In genomic region chr7:44351881-44352749, GRCm38 (mm10) we compare ENCODE assay signal across 8 mouse cellular contexts. TPM values are rescaled to one million over a fixed set of nuclear protein-coding genes. Genes with fewer than 3 reads are reported as not detected.
DNase-seq lines count a peak whose midpoint lies in the region; ATAC-seq and TF ChIP-seq lines count a peak whose summit lies in the region.
"Had no signal": no experiment of that assay in that cellular context is flagged by ENCODE, and none has a peak within 500 bp of the region (broad histone marks: within the 10 kb centered on the region; RNA-seq: fewer than 3 reads in every experiment).

No protein-coding gene starts in this region.

- ATAC-seq in embryonic facial prominence, embryonic 14.5 days (ENCODE audit: low read depth): no peak
- peak; percentile 2; the same call in 1 of the 2 replicates for ATAC-seq in forebrain, postnatal 0 days
- peak; percentile 28 for ATAC-seq in midbrain, embryonic 15.5 days (replicated peaks)
- no peak for ATAC-seq in monocyte, adult 5-6 weeks (replicated peaks; ENCODE audit: insufficient number of reproducible peaks, low FRiP score, low TSS enrichment, poor library complexity, severe bottlenecking)

- peaks cover 6% of the 10 kb centered on the region; the same call in 1 of the 2 replicates for H3K4me1 ChIP-seq in embryonic facial prominence, embryonic 14.5 days (ENCODE audit: control insufficient read depth, insufficient read depth, low read length)
- H3K4me1 ChIP-seq in forebrain, postnatal 0 days (ENCODE audit: insufficient read depth): no peaks in the 10 kb centered on the region
- H3K4me1 ChIP-seq in midbrain, embryonic 15.5 days: peaks cover 38% of the 10 kb centered on the region

- TF ChIP-seq CTCF in layer of hippocampus, adult 2 months (conservative IDR thresholded peaks at IDR 0.05): no peak
- no peak for TF ChIP-seq CTCF in forebrain, postnatal 0 days (IDR thresholded peaks at IDR 0.05; ENCODE audit: low read depth)

- peak overlapping the region; percentile 38; the same call in 1 of the 2 replicates for H3K4me2 ChIP-seq in embryonic facial prominence, embryonic 14.5 days (ENCODE audit: low read depth, low read length)
- H3K4me2 ChIP-seq in forebrain, postnatal 0 days (ENCODE audit: low read depth): no peak overlapping the region
- no peak overlapping the region for H3K4me2 ChIP-seq in midbrain, embryonic 15.5 days

- H3K27me3 ChIP-seq in embryonic facial prominence, embryonic 14.5 days (replicated peaks; ENCODE audit: control insufficient read depth, insufficient read depth, low read length): peaks cover 80% of the 10 kb centered on the region
- peaks cover 20% of the 10 kb centered on the region for H3K27me3 ChIP-seq in forebrain, postnatal 0 days (ENCODE audit: insufficient read depth, low read length)
- peaks cover 32% of the 10 kb centered on the region for H3K27me3 ChIP-seq in midbrain, embryonic 15.5 days (replicated peaks)

- peak overlapping the region; percentile 75 for H3K27ac ChIP-seq in layer of hippocampus, adult 2 months
- no peak overlapping the region for H3K27ac ChIP-seq in embryonic facial prominence, embryonic 14.5 days (replicated peaks; ENCODE audit: low read depth, low read length)
- no peak overlapping the region for H3K27ac ChIP-seq in forebrain, postnatal 0 days (ENCODE audit: low read depth, low read length)
- no peak overlapping the region for H3K27ac ChIP-seq in midbrain, embryonic 15.5 days

- DNase-seq in layer of hippocampus, adult 2 months (ENCODE audit: low spot score in 2 of 2): no peak
- no peak for DNase-seq in layer of hippocampus, postnatal 36 days
- no peak for DNase-seq in embryonic facial prominence, embryonic 14.5 days (ENCODE audit: low spot score)
- no peak for DNase-seq in forebrain, postnatal 0 days
- no peak for DNase-seq in frontal cortex, adult 2 months (ENCODE audit: extremely low spot score in 1 of 2, low spot score in 1 of 2)

- 6% methylated on average over 41 of the region's 71 CpGs for WGBS in embryonic facial prominence, embryonic 14.5 days
- WGBS in forebrain, postnatal 0 days: 10% methylated on average over 70 of the region's 71 CpGs
- 9% methylated on average over 70 of the region's 71 CpGs for WGBS in midbrain, embryonic 15.5 days

- H3K9ac ChIP-seq in embryonic facial prominence, embryonic 14.5 days (ENCODE audit: low read depth, low read length): no peak overlapping the region
- no peak overlapping the region for H3K9ac ChIP-seq in forebrain, postnatal 0 days
- H3K9ac ChIP-seq in midbrain, embryonic 15.5 days: 0 out of 2 replicates have a peak overlapping the region, but pooled peaks have one; percentile 4

- H3K9me3 ChIP-seq in embryonic facial prominence, embryonic 14.5 days (ENCODE audit: control insufficient read depth, low read length): no peaks in the 10 kb centered on the region
- H3K9me3 ChIP-seq in forebrain, postnatal 0 days (ENCODE audit: low read length): no peaks in the 10 kb centered on the region
- no peaks in the 10 kb centered on the region for H3K9me3 ChIP-seq in midbrain, embryonic 15.5 days

- no peaks in the 10 kb centered on the region for H3K36me3 ChIP-seq in embryonic facial prominence, embryonic 14.5 days (ENCODE audit: control insufficient read depth, insufficient read depth, low read length)
- H3K36me3 ChIP-seq in forebrain, postnatal 0 days (ENCODE audit: insufficient read depth): peaks cover 45% of the 10 kb centered on the region
- peaks cover 13% of the 10 kb centered on the region; the same call in 1 of the 2 replicates for H3K36me3 ChIP-seq in midbrain, embryonic 15.5 days (replicated peaks)

- H3K4me3 ChIP-seq in layer of hippocampus, adult 2 months: no peak overlapping the region
- H3K4me3 ChIP-seq in embryonic facial prominence, embryonic 14.5 days (ENCODE audit: low read depth, low read length): peak overlapping the region; percentile 21; the same call in 1 of the 2 replicates
- no peak overlapping the region for H3K4me3 ChIP-seq in forebrain, postnatal 0 days (ENCODE audit: low read depth, low read length)
- 0 out of 2 replicates have a peak overlapping the region, but pooled peaks have one; percentile 0 for H3K4me3 ChIP-seq in midbrain, embryonic 15.5 days

RNA-seq across cellular contexts. Expression of gene Syt3, which starts 31.8 kb away (rescaled TPM):
- total RNA-seq in layer of hippocampus, adult 2 months (2021): 10 to 100 TPM; 89.4 to 95.9 TPM
- total RNA-seq in layer of hippocampus, postnatal 36 days (2021): 10 to 100 TPM; 84.8 to 92.0 TPM
- 2.4 and 2.6 TPM in 2 replicates for polyA plus RNA-seq in embryonic facial prominence, embryonic 14.5 days (2014; fragmentation: Nextera tagmentation; extraction: Ambion mirVana)
- 48.2 and 77.2 TPM in 2 replicates for total RNA-seq in forebrain, postnatal 0 days (2014; rRNA removed)
- polyA plus RNA-seq in forebrain, postnatal 0 days (2015; fragmentation: Nextera tagmentation; extraction: Ambion mirVana): 43.9 and 55.0 TPM in 2 replicates
- polyA plus RNA-seq in midbrain, embryonic 15.5 days (2015; fragmentation: Nextera tagmentation; extraction: Ambion mirVana): 56.3 and 57.2 TPM in 2 replicates
- 56.7 and 57.0 TPM in 2 replicates for polyA plus RNA-seq in frontal cortex, adult 2 months (2012; rRNA removed)
- total RNA-seq in monocyte, adult 5-6 weeks (2017): not detected in 3 replicates
- polyA plus RNA-seq: liver, embryonic 16.5 days had no signal

RNA-seq across cellular contexts. Expression of gene 1700008O03Rik, which starts 33.5 kb away (rescaled TPM):
- 1 to 10 TPM; 3.0 to 3.3 TPM for total RNA-seq in layer of hippocampus, adult 2 months (2021)
- total RNA-seq in layer of hippocampus, postnatal 36 days (2021): 1 to 10 TPM; 3.1 to 3.4 TPM
- 0.33 and 0.80 TPM in 2 replicates for polyA plus RNA-seq in embryonic facial prominence, embryonic 14.5 days (2014; fragmentation: Nextera tagmentation; extraction: Ambion mirVana)
- 1.3 and 7.3 TPM in 2 replicates for total RNA-seq in forebrain, postnatal 0 days (2014; rRNA removed)
- polyA plus RNA-seq in forebrain, postnatal 0 days (2015; fragmentation: Nextera tagmentation; extraction: Ambion mirVana): 2.7 and 3.5 TPM in 2 replicates
- 2.1 and 2.6 TPM in 2 replicates for polyA plus RNA-seq in midbrain, embryonic 15.5 days (2015; fragmentation: Nextera tagmentation; extraction: Ambion mirVana)
- 3.7 and 3.8 TPM in 2 replicates for polyA plus RNA-seq in frontal cortex, adult 2 months (2012; rRNA removed)
- 3.5 TPM in 1 of 3 replicates, not detected in the others for total RNA-seq in monocyte, adult 5-6 weeks (2017)

RNA-seq across cellular contexts. Expression of gene Shank1, which starts 42.1 kb away (rescaled TPM):
- 100 to 1,000 TPM; 647 to 698 TPM for total RNA-seq in layer of hippocampus, adult 2 months (2021)
- 100 to 1,000 TPM; 588 to 654 TPM for total RNA-seq in layer of hippocampus, postnatal 36 days (2021)
- 3.6 and 3.7 TPM in 2 replicates for polyA plus RNA-seq in embryonic facial prominence, embryonic 14.5 days (2014; fragmentation: Nextera tagmentation; extraction: Ambion mirVana)
- total RNA-seq in forebrain, postnatal 0 days (2014; rRNA removed): 31.1 and 34.2 TPM in 2 replicates
- polyA plus RNA-seq in forebrain, postnatal 0 days (2015; fragmentation: Nextera tagmentation; extraction: Ambion mirVana): 15.4 and 29.7 TPM in 2 replicates
- polyA plus RNA-seq in midbrain, embryonic 15.5 days (2015; fragmentation: Nextera tagmentation; extraction: Ambion mirVana): 39.8 and 46.5 TPM in 2 replicates
- polyA plus RNA-seq in frontal cortex, adult 2 months (2012; rRNA removed): 130 and 138 TPM in 2 replicates
- total RNA-seq in monocyte, adult 5-6 weeks (2017): 0.19 to 1.2 TPM in 2 of 3 replicates, not detected in the other

RNA-seq across cellular contexts. Expression of gene Clec11a, which starts 45.4 kb away (rescaled TPM):
- 1 to 10 TPM; 3.0 to 3.5 TPM for total RNA-seq in layer of hippocampus, adult 2 months (2021)
- total RNA-seq in layer of hippocampus, postnatal 36 days (2021): 1 to 10 TPM; 2.9 to 3.8 TPM
- polyA plus RNA-seq in embryonic facial prominence, embryonic 14.5 days (2014; fragmentation: Nextera tagmentation; extraction: Ambion mirVana): 27.3 and 34.6 TPM in 2 replicates
- 3.8 and 4.7 TPM in 2 replicates for total RNA-seq in forebrain, postnatal 0 days (2014; rRNA removed)
- 3.7 and 4.3 TPM in 2 replicates for polyA plus RNA-seq in forebrain, postnatal 0 days (2015; fragmentation: Nextera tagmentation; extraction: Ambion mirVana)
- 3.6 and 3.9 TPM in 2 replicates for polyA plus RNA-seq in midbrain, embryonic 15.5 days (2015; fragmentation: Nextera tagmentation; extraction: Ambion mirVana)
- 4.8 and 5.4 TPM in 2 replicates for polyA plus RNA-seq in frontal cortex, adult 2 months (2012; rRNA removed)
- total RNA-seq in monocyte, adult 5-6 weeks (2017): 0.49 to 1.6 TPM (median 0.85 TPM) in 3 replicates

Comparison
In these comparisons a context has a peak if more than half of its experiments do, and no peak if none do; other contexts are left out.
1. H3K4me3 ChIP-seq: peak in embryonic facial prominence, embryonic 14.5 days (single experiment) and midbrain, embryonic 15.5 days (single experiment); none in layer of hippocampus, adult 2 months (single experiment) and forebrain, postnatal 0 days (single experiment).
2. ATAC-seq: peak in forebrain, postnatal 0 days (single experiment) and midbrain, embryonic 15.5 days (single experiment); none in embryonic facial prominence, embryonic 14.5 days (single experiment) and monocyte, adult 5-6 weeks (single experiment).
3. RNA of gene Syt3, which starts 31.8 kb away (total RNA-seq): 89.4 to 95.9 TPM in layer of hippocampus, adult 2 months, 84.8 to 92.0 TPM in layer of hippocampus, postnatal 36 days and 48.2 to 77.2 TPM in forebrain, postnatal 0 days; not detected in monocyte, adult 5-6 weeks; every median in the first group is over 10 times any median in the second.
4. RNA of gene Shank1, which starts 42.1 kb away (total RNA-seq): 647 to 698 TPM in layer of hippocampus, adult 2 months, 588 to 654 TPM in layer of hippocampus, postnatal 36 days and 31.1 to 34.2 TPM in forebrain, postnatal 0 days; 0.19 to 1.2 TPM in monocyte, adult 5-6 weeks; every median in the first group is over 10 times any median in the second.